Mouse (Mus musculus) heart, postnatal 4 days (tissue): Measurements from ENCODE around the gene Gzmg. TPM values are rescaled to one million over a fixed set of nuclear protein-coding genes. Genes with fewer than 3 reads are reported as not detected.
"Not testable (repeated sequence)": the region's sequence is repeated elsewhere in the genome, so short reads cannot be mapped to it uniquely, and the experiment has no call there.

Source experiments
- DNase-seq: peaks from one replicate; pipeline ENCODE4 v3.0.0; 2021
- total RNA-seq, 2 experiments: library from RNA; stranded (reverse); gene quantifications; 2 replicates each; pipeline ENCODE4 v1.2.3; 2021

Gzmg gene
- total RNA-seq: not detected

DNA sequence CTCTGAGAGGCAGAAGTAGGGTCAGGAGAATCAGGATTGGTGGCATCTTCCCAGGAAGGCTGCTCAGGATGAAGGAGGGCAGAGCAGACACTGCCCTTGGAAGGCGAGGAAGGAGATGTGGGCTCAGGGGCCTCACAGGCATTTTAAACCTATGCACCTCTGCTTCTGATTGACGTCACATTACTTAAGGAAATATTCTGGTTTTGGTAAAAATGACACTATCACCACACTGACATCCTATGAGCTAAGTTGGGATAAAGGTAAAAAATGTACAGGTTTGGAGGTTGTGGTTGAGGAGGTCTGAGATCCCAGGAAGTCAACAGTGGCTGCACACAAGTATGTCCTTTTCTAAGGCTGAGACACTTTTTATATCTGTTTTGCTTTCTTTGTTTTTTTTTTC lies at the start of gene Gzmg:
Gene Gzmg, minus strand, starts transcription at position 101 of the 400 bp plus-strand sequence.
- not testable (repeated sequence) for DNase-seq

- no peak for DNase-seq
Measured at GRCm38 (mm10) chr14:56205613-56206012, 46.2 kb upstream of the Gzmg start.

- peak; percentile 45 for DNase-seq
Measured at GRCm38 (mm10) chr14:56205021-56205420, 45.6 kb upstream of the Gzmg start.

DNA sequence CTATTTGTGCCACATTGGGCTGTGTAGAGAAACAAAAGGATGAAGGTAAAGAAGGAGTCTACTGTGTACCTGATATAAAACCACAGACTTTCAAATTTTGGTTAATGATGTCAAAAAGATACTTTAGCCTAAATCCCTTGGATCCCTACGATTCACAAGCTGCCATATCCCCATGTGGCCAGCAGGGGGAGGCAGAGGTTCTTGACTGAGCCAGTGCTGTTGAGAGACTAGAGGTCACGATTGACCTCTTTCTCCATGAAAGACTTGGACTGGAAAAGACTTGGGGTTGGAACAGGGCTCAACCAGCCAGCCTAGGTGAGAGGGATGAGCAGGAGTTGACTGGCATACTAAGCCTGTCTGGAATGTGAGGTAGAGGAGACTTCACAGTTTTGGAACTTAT lies 44.6 kb upstream of the Gzmg start:
- peak; percentile 72 for DNase-seq

- DNase-seq: peak; percentile 9
Measured at GRCm38 (mm10) chr14:56186946-56187345, 27.6 kb upstream of the Gzmg start.

- DNase-seq: no peak
Measured at GRCm38 (mm10) chr14:56186521-56186920, 27.1 kb upstream of the Gzmg start.

DNA sequence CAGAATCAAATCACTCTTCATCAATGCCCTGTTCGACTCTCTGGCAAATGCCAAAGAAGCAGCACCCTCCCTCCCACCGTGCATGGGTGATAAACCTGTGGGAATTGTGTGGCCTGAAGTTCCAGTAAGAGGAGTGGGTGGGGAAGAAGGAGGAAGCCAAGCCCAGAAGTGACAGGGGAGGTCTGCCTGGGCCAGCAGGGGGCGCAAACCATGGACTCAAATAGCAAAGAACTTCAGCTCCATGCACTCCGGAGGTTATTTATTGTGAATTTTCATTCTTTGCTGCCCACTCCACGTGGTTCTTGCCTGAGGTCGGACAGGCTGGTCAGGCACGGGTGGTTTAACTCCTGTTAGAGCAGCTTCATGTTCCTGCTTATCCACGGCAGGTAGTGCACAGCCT lies 18.3 kb upstream of the Gzmg start:
- DNase-seq: peak; percentile 60

DNA sequence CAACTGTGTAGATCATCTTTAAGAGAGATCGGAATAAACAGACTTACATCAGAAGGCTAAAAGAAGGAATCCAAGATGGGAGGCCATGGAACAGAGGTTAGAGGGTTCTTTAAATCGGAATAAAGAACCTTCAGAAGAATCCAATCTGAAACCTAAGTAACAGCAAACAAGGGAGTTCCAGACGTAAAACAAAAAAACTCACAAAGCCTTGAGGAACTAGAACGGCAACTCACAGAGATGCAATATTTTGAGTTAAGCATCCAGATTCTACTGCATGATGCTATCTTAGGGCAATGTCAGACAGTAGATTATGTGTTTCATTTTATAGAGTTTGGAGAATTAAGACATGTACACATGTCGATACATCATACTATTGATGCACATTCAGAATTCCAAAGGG lies 15.1 kb upstream of the Gzmg start, which contains the start of gene Gzmn:
Gene Gzmn, minus strand, starts transcription at position 101 of the 400 bp plus-strand sequence.
- DNase-seq: no peak

GRCm38 (mm10) chr14:56173396-56173795 lies 14.0 kb upstream of the Gzmg start:
- no peak for DNase-seq

GRCm38 (mm10) chr14:56172744-56173143 lies 13.4 kb upstream of the Gzmg start:
- DNase-seq: no peak

DNA sequence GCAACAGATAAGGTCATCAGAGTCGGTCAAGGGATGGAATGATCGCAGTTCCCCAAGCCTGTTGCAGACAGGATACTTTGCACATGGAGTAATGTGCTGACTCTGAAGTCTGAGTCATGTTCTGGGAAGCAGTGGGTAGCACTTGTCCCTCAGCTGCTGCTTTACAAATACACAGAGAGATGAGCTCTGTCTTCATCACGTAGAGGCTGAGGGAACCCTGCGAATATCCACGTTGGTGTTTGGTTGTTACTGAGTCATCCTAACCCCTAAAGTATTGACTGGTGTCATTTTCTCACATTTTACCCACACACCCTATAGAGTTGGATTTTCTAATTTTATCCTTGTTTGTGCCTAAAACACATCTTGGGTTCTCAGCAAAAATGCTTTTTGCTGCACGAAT lies 8.6 kb upstream of the Gzmg start:
- no peak for DNase-seq

DNA sequence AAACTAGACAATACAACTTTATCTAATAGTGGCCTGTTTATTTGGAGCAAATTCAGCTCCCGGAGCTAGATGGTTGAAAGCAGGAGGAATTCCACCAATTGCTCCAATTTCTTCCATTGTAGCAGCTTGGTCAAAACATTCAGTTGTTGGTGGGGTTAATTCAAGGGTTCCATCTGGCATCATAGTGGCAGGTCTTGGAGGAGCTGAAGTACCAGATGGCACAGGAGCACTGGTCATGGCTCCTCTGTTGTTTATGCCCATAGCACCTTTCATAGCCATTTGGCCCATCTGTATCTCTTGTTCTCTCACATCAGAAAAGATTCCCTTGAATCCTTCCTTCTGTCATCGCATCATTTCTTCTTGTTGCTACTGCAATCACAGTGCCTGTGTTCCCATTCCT lies 2.7 kb upstream of the Gzmg start:
- DNase-seq: no peak

DNA sequence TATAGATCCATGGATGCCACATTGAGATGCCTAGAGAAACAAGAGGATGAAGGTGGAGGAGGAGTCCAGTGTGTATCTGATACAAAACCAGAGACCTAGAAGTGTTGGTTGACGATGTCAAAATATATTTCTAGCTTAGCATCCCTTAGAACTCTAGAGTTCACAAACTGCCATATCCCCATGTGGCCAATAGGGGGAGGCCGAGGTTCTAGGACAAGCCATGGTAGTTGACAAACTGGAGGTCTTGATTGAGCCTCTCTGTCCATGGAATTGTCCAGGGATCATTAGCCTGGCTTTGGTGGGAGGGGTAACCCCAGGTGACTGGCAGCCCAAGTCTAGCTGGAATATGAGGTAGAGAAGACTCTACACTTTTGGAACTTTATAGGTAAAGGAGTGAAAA lies 4.0 kb downstream of the Gzmg start:
- DNase-seq: no peak

- not testable (repeated sequence) for DNase-seq
Measured at GRCm38 (mm10) chr14:56133675-56134074, 25.7 kb downstream of the Gzmg start.

DNA sequence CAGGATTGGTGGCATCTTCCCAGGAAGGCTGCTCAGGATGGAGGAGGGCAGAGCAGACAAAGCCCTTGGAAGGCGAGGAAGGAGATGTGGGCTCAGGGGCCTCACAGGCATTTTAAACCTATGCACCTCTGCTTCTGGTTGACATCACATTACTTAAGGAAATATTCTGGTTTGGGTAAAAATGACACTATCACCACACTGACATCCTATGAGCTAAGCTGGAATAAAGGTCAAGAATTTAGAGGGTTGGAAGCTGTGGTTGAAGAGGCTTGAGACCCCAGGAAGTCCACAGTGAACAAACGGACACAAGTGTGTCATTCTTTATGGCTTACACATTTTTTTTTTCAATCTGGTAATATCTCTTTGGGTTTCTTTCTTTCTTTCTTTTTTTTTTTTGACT lies 26.9 kb downstream of the Gzmg start, which contains the start of gene Gzmd:
Gene Gzmd, minus strand, starts transcription at position 101 of the 400 bp plus-strand sequence.
- DNase-seq: not testable (repeated sequence)

DNA sequence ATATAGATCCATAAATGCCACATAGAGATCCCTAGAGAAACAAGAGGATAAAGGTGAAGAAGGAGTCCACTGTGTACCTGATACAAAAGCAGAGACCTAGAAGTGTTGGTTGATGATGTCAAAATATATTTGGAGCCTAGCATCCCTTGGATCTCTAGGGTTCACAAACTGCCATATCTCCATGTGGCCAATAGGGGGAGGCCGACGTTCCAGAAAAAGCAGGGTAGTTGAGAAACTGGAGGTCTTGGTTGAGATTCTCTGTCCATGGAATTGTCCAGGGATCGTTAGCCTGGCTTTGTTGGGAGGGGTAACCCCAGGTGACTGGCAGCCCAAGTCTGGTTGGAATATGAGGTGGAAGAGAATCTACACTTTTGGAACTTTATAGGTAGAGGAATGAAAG lies 31.0 kb downstream of the Gzmg start:
- DNase-seq: no peak

DNA sequence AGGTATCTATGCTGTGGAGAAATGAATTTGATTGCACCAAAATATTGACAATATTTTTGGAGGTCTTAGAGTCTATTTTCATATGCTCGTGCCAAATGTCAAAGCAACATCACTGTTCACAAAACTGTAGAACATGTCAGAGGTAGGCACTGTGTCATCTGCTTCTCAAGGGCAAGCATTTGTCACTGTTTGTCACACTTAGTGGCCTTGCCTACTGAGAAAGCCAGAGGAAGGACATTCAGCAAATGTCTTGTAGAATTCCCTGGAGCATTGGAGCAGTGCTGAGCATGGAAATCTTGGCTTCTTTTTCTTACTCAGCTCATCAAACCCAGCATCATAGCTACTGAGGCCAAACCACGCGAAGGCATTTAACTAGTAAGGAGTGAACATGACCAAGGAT lies 35.9 kb downstream of the Gzmg start:
- no peak for DNase-seq

- no peak for DNase-seq
Measured at GRCm38 (mm10) chr14:56120525-56120924, 38.9 kb downstream of the Gzmg start, which contains the start of gene Gzme. Gzme (minus strand) TSS chr14:56120625.

GRCm38 (mm10) chr14:56115531-56116310 lies 43.7 kb downstream of the Gzmg start:
- not testable (repeated sequence) for DNase-seq

Other genes with a start within 250 kb of the Gzmg start
- 10 to 100 TPM; 10.1 to 12.1 TPM for gene Cma1, start 214.9 kb downstream of the Gzmg start, total RNA-seq
- under 1 TPM; 0.33 to 0.43 TPM for gene Cma2, start 208.6 kb downstream of the Gzmg start, total RNA-seq
- gene Mcpt1, start 141.6 kb downstream of the Gzmg start, total RNA-seq: not detected
- not detected for gene Mcpt9, start 129.1 kb downstream of the Gzmg start, total RNA-seq
- gene Mcpt2, start 117.5 kb downstream of the Gzmg start, total RNA-seq: under 1 TPM; 0.43 TPM
- gene Mcpt4, start 97.3 kb downstream of the Gzmg start, total RNA-seq: 1 to 10 TPM; 3.0 to 3.8 TPM
- not detected for gene Mcpt8, start 74.3 kb downstream of the Gzmg start, total RNA-seq
- gene Ctsg, start 57.0 kb downstream of the Gzmg start, total RNA-seq: not detected
- gene Gzme, start 39.0 kb downstream of the Gzmg start, total RNA-seq: not detected
- gene Gzmd, start 27.0 kb downstream of the Gzmg start, total RNA-seq: not detected
- gene Gzmn, start 15.0 kb upstream of the Gzmg start, total RNA-seq: not detected
- gene Gzmf, start 51.8 kb upstream of the Gzmg start, total RNA-seq: not detected
- gene Gzmc, start 75.1 kb upstream of the Gzmg start, total RNA-seq: not detected
- gene Gzmb, start 102.7 kb upstream of the Gzmg start, total RNA-seq: not detected
- gene Atp12a, start 205.5 kb upstream of the Gzmg start, total RNA-seq: not detected
- 1 to 10 TPM; 1.6 TPM for gene Rnf17, start 243.0 kb upstream of the Gzmg start, total RNA-seq